Mouse (Mus musculus) MEL (cell line): ENCODE data around the gene Stam2. TPM values are rescaled to one million over a fixed set of nuclear protein-coding genes. Genes with fewer than 3 reads are reported as not detected.

Experiments
- DNase-seq: peaks from one replicate; pipeline ENCODE4 v3.0.0; 2011; ENCODE audit warnings: low read depth, low spot score
- H3K27ac ChIP-seq: 2 replicates; pipeline ENCODE4 v1.5.1; 2012; ENCODE audit warnings: low read depth, mild to moderate bottlenecking, control low read depth, low read length, moderate library complexity; ENCODE audit not compliant: control insufficient read depth
- H3K27me3 ChIP-seq, 2 experiments: fragments of 150-350 bp in 1 of 2; sonication (generic) in 1 of 2; 2 replicates each; pipeline ENCODE4 v1.6.1; 2012; ENCODE audit warnings: low read length in 2 of 2, mild to moderate bottlenecking in 2 of 2, improper control_type of control experiment in 1 of 2, moderate library complexity in 1 of 2; ENCODE audit not compliant: insufficient read depth in 2 of 2, control insufficient read depth in 1 of 2
- H3K36me3 ChIP-seq, 2 experiments: 2 replicates each; pipeline ENCODE4 v1.6.1; 2012 to 2014; ENCODE audit warnings: low read length in 2 of 2, improper control_type of control experiment in 1 of 2, inconsistent platforms in 1 of 2, mild to moderate bottlenecking in 1 of 2; ENCODE audit not compliant: insufficient read depth in 2 of 2, control insufficient read depth in 1 of 2
- H3K4me1 ChIP-seq, 2 experiments: fragments of 150-350 bp in 1 of 2; sonication (generic) in 1 of 2; 2 replicates each; pipeline ENCODE4 v1.6.1; 2012; ENCODE audit warnings: low read length in 2 of 2, improper control_type of control experiment in 1 of 2, mild to moderate bottlenecking in 1 of 2; ENCODE audit not compliant: insufficient read depth in 2 of 2, control insufficient read depth in 1 of 2
- H3K4me3 ChIP-seq, 2 experiments: fragments of 150-350 bp in 1 of 2; sonication (generic) in 1 of 2; 2 replicates each; pipeline ENCODE4 v1.5.1; 2012; ENCODE audit warnings: low read depth in 2 of 2, low read length in 2 of 2, mild to moderate bottlenecking in 2 of 2, moderate library complexity in 2 of 2, control low read depth in 1 of 2, improper control_type of control experiment in 1 of 2; ENCODE audit not compliant: control insufficient read depth in 1 of 2, insufficient read depth in 1 of 2
- H3K79me2 ChIP-seq: 2 replicates; pipeline ENCODE4 v1.6.1; 2012; ENCODE audit warnings: mild to moderate bottlenecking, low read length, moderate library complexity; ENCODE audit not compliant: control insufficient read depth, poor library complexity, insufficient read depth
- H3K9ac ChIP-seq: 2 replicates; pipeline ENCODE4 v1.6.1; 2012; ENCODE audit warnings: low read depth, mild to moderate bottlenecking, control low read depth, low read length, moderate library complexity; ENCODE audit not compliant: control insufficient read depth, poor library complexity, severe bottlenecking
- H3K9me3 ChIP-seq: fragments of 150-350 bp; sonication (generic); replicated peaks from 2 replicates; pipeline ENCODE4 v1.6.1; 2012; ENCODE audit warnings: mild to moderate bottlenecking, low read length, improper control_type of control experiment, moderate library complexity; ENCODE audit not compliant: insufficient read depth
- BHLHE40 ChIP-seq: IDR thresholded peaks from 2 replicates; pipeline ENCODE4 v1.6.1; 2012; ENCODE audit warnings: low read depth, mild to moderate bottlenecking, inconsistent platforms, low read length, improper control_type of control experiment, borderline replicate concordance
- E2F4 ChIP-seq: IDR thresholded peaks from 2 replicates; pipeline ENCODE4 v1.6.1; 2011; ENCODE audit warnings: low read depth, low read length, improper control_type of control experiment, borderline replicate concordance
- ELF1 ChIP-seq: IDR thresholded peaks from 2 replicates; pipeline ENCODE4 v1.6.1; 2014; ENCODE audit warnings: low read depth, mild to moderate bottlenecking, inconsistent platforms, low read length, improper control_type of control experiment, moderate library complexity
- ETS1 ChIP-seq: IDR thresholded peaks from 2 replicates; pipeline ENCODE4 v1.6.1; 2012; ENCODE audit warnings: low read depth, mild to moderate bottlenecking, inconsistent platforms, low read length, improper control_type of control experiment, moderate library complexity
- GABPA ChIP-seq: IDR thresholded peaks from 2 replicates; pipeline ENCODE4 v1.6.1; 2012; ENCODE audit warnings: low read depth, mild to moderate bottlenecking, inconsistent platforms, low read length, improper control_type of control experiment, moderate library complexity
- GATA1 ChIP-seq: IDR thresholded peaks from 2 replicates; pipeline ENCODE4 v1.6.1; 2011; ENCODE audit warnings: low read depth, low read length, improper control_type of control experiment
- JUND ChIP-seq: IDR thresholded peaks from 2 replicates; pipeline ENCODE4 v1.6.1; 2011; ENCODE audit warnings: low read depth, mild to moderate bottlenecking, improper control_type of control experiment, low read length
- KAT2A ChIP-seq: conservative IDR thresholded peaks from 2 replicates; pipeline ENCODE4 v1.6.1; 2012; ENCODE audit warnings: low read depth, low read length, improper control_type of control experiment, inconsistent platforms
- MAZ ChIP-seq: IDR thresholded peaks from 2 replicates; pipeline ENCODE4 v1.6.1; 2012; ENCODE audit warnings: low read depth, mild to moderate bottlenecking, inconsistent platforms, low read length, improper control_type of control experiment
- MEF2A ChIP-seq: IDR thresholded peaks from 2 replicates; pipeline ENCODE4 v1.6.1; 2014; ENCODE audit warnings: low read depth, mild to moderate bottlenecking, inconsistent platforms, low read length, improper control_type of control experiment; ENCODE audit not compliant: poor library complexity, insufficient replicate concordance, severe bottlenecking; ENCODE audit errors: extremely low read depth
- MYB ChIP-seq: IDR thresholded peaks from 2 replicates; pipeline ENCODE4 v1.6.1; 2011; ENCODE audit warnings: mild to moderate bottlenecking, low read depth, low read length, improper control_type of control experiment
- MYC ChIP-seq: IDR thresholded peaks from 2 replicates; pipeline ENCODE4 v1.6.1; 2011; ENCODE audit warnings: low read depth, mild to moderate bottlenecking, low read length, improper control_type of control experiment, moderate library complexity
- NELFE ChIP-seq: IDR thresholded peaks from 2 replicates; pipeline ENCODE4 v1.6.1; 2011; ENCODE audit warnings: low read depth, low read length, improper control_type of control experiment
- NRF1 ChIP-seq: IDR thresholded peaks from 2 replicates; pipeline ENCODE4 v1.6.1; 2014; ENCODE audit warnings: low read depth, mild to moderate bottlenecking, inconsistent platforms, low read length, improper control_type of control experiment, moderate library complexity; ENCODE audit not compliant: poor library complexity, insufficient read depth, severe bottlenecking
- POLR2AphosphoS2 ChIP-seq: IDR thresholded peaks from 2 replicates; pipeline ENCODE4 v1.6.1; 2011; ENCODE audit warnings: low read length, improper control_type of control experiment
- POLR2AphosphoS5 ChIP-seq: IDR thresholded peaks from 2 replicates; pipeline ENCODE4 v1.6.1; 2012; ENCODE audit warnings: low read depth, borderline replicate concordance, mild to moderate bottlenecking, inconsistent platforms, low read length, moderate library complexity, mixed read lengths
- RCOR1 ChIP-seq: IDR thresholded peaks from 2 replicates; pipeline ENCODE4 v1.6.1; 2012; ENCODE audit warnings: low read depth, mild to moderate bottlenecking, inconsistent platforms, low read length, improper control_type of control experiment
- SMC3 ChIP-seq: IDR thresholded peaks from 2 replicates; pipeline ENCODE4 v1.6.1; 2011; ENCODE audit warnings: low read depth, low read length, improper control_type of control experiment
- TAL1 ChIP-seq: IDR thresholded peaks from 2 replicates; pipeline ENCODE4 v1.6.1; 2012; ENCODE audit warnings: mild to moderate bottlenecking, inconsistent platforms, low read length, moderate library complexity, mixed read lengths
- UBTF ChIP-seq: IDR thresholded peaks from 2 replicates; pipeline ENCODE4 v1.6.1; 2012; ENCODE audit warnings: low read depth, mild to moderate bottlenecking, inconsistent platforms, low read length, improper control_type of control experiment, moderate library complexity, borderline replicate concordance; ENCODE audit not compliant: insufficient read depth
- USF1 ChIP-seq: IDR thresholded peaks from 2 replicates; pipeline ENCODE4 v1.6.1; 2014; ENCODE audit warnings: low read depth, mild to moderate bottlenecking, inconsistent platforms, low read length, improper control_type of control experiment, moderate library complexity
- USF2 ChIP-seq, 2 experiments: IDR thresholded peaks; 2 replicates each; pipeline ENCODE4 v1.6.1; 2011 to 2012; ENCODE audit warnings: improper control_type of control experiment in 2 of 2, low read length in 2 of 2, borderline replicate concordance in 1 of 2, inconsistent platforms in 1 of 2, low read depth in 1 of 2, mild to moderate bottlenecking in 1 of 2; ENCODE audit not compliant: insufficient read depth in 1 of 2
- ZKSCAN1 ChIP-seq: IDR thresholded peaks from 2 replicates; pipeline ENCODE4 v1.6.1; 2012; ENCODE audit warnings: low read depth, mild to moderate bottlenecking, inconsistent platforms, low read length, improper control_type of control experiment, moderate library complexity
- polyA plus RNA-seq, 2 experiments: library from polyadenylated mRNA; stranded (reverse) in 1 of 2; unstranded in 1 of 2; fragments of >175 nt in 1 of 2; fragments of >200 nt in 1 of 2; gene quantifications; 2 replicates each; pipeline versions ENCODE4 v1.2.1 to v1.2.4; 2012; ENCODE audit warnings: low replicate concordance in 2 of 2, low read depth in 1 of 2; ENCODE audit not compliant: insufficient read length in 2 of 2, insufficient read depth in 1 of 2, missing spikeins in 1 of 2
- total RNA-seq: library from RNA; depleted of rRNA; stranded (reverse); fragments of 300-350 nt; gene quantifications from 2 replicates; pipeline ENCODE4 v1.2.3, GENCODE M21; 2012

Gene Stam2
- total and polyA plus RNA-seq, 3 experiments: 8.9 to 11.5 TPM; not detected in 1

- no peak for TF ChIP-seq UBTF
- no peak for TF ChIP-seq POLR2AphosphoS2
- no peak for TF ChIP-seq MAZ
- no peak for TF ChIP-seq JUND
- TF ChIP-seq MYB: no peak
- TF ChIP-seq POLR2AphosphoS5: no peak
- TF ChIP-seq USF2 (IDR thresholded peaks at IDR 0.05; ENCODE audit: borderline replicate concordance in 1 of 2, insufficient read depth in 1 of 2, low read depth in 1 of 2, low read length in 2 of 2): no peak
- no peak for TF ChIP-seq ETS1
- no peak for TF ChIP-seq GABPA
- TF ChIP-seq ELF1: no peak
- TF ChIP-seq GATA1: no peak
These were observed 21.1 kb upstream of the Stam2 start (continued) for GRCm38 (mm10) chr2:52763040-52763736.

- Histone ChIP-seq H3K36me3 (no peaks in the 10 kb centered on the region), H3K27me3 (no peaks in the 10 kb centered on the region), H3K9me3 (no peaks in the 10 kb centered on the region), H3K9ac (no peak overlapping the region), H3K4me3 (no peak overlapping the region), H3K27ac (no peak overlapping the region), H3K4me1 (no peaks in the 10 kb centered on the region), H3K79me2 (no peaks in the 10 kb centered on the region)
- TF ChIP-seq NRF1: no peak
- TF ChIP-seq MEF2A: no peak
- no peak for TF ChIP-seq KAT2A
- TF ChIP-seq MYB: no peak
- TF ChIP-seq GABPA: no peak
- no peak for TF ChIP-seq ZKSCAN1
- TF ChIP-seq USF2 (IDR thresholded peaks at IDR 0.05; ENCODE audit: borderline replicate concordance in 1 of 2, insufficient read depth in 1 of 2, low read depth in 1 of 2, low read length in 2 of 2): no peak
- TF ChIP-seq ELF1: no peak
- no peak for TF ChIP-seq E2F4
- no peak for TF ChIP-seq POLR2AphosphoS5
- no peak for TF ChIP-seq SMC3
- no peak for TF ChIP-seq BHLHE40
- no peak for TF ChIP-seq RCOR1
- no peak for TF ChIP-seq USF1
- no peak for TF ChIP-seq NELFE
- TF ChIP-seq TAL1: no peak
- no peak for TF ChIP-seq MYC
- DNase-seq: no peak
These were observed 20.4 kb upstream of the Stam2 start for GRCm38 (mm10) chr2:52762529-52762928.
